Mouse (Mus musculus) heart, adult 18-20 months (tissue): ENCODE results near the gene Park7. TPM values are rescaled to one million over a fixed set of nuclear protein-coding genes. Genes with fewer than 3 reads are reported as not detected.

Experiments used
- total RNA-seq, 2 experiments: library from RNA; stranded (reverse); gene quantifications; 2 replicates each; pipeline ENCODE4 v1.2.3; 2021

Park7 gene
- total RNA-seq, 2 experiments from 2014 or later: 270 to 278 TPM

Other genes with a start within 250 kb of the Park7 start
- 10 to 100 TPM; 26.7 to 29.9 TPM for gene Errfi1, start 60.5 kb downstream of the Park7 start, total RNA-seq
- under 1 TPM; 0.12 to 0.46 TPM for gene Tnfrsf9, start 125 bp upstream of the Park7 start, total RNA-seq
- not detected for gene Uts2, start 82.7 kb upstream of the Park7 start, total RNA-seq
- 1 to 10 TPM; 3.3 to 3.6 TPM for gene Per3, start 130.2 kb upstream of the Park7 start, total RNA-seq
- 10 to 100 TPM; 53.4 to 62.2 TPM for gene Vamp3, start 143.5 kb upstream of the Park7 start, total RNA-seq
- not detected for gene Gm13090, start 175.1 kb upstream of the Park7 start, total RNA-seq